Mouse (Mus musculus) MEL (cell line): ENCODE data around the gene Tnik. TPM values are rescaled to one million over a fixed set of nuclear protein-coding genes. Genes with fewer than 3 reads are reported as not detected.
A peak's percentile ranks its signal among the peaks of the same experiment; 100 is the strongest.

Experiments
- DNase-seq: peaks from one replicate; pipeline ENCODE4 v3.0.0; 2011; ENCODE audit warnings: low read depth, low spot score
- H3K27ac ChIP-seq: 2 replicates; pipeline ENCODE4 v1.5.1; 2012; ENCODE audit warnings: low read depth, mild to moderate bottlenecking, control low read depth, low read length, moderate library complexity; ENCODE audit not compliant: control insufficient read depth
- H3K27me3 ChIP-seq, 2 experiments: fragments of 150-350 bp in 1 of 2; sonication (generic) in 1 of 2; 2 replicates each; pipeline ENCODE4 v1.6.1; 2012; ENCODE audit warnings: low read length in 2 of 2, mild to moderate bottlenecking in 2 of 2, improper control_type of control experiment in 1 of 2, moderate library complexity in 1 of 2; ENCODE audit not compliant: insufficient read depth in 2 of 2, control insufficient read depth in 1 of 2
- H3K36me3 ChIP-seq, 2 experiments: 2 replicates each; pipeline ENCODE4 v1.6.1; 2012 to 2014; ENCODE audit warnings: low read length in 2 of 2, improper control_type of control experiment in 1 of 2, inconsistent platforms in 1 of 2, mild to moderate bottlenecking in 1 of 2; ENCODE audit not compliant: insufficient read depth in 2 of 2, control insufficient read depth in 1 of 2
- H3K4me1 ChIP-seq, 2 experiments: fragments of 150-350 bp in 1 of 2; sonication (generic) in 1 of 2; 2 replicates each; pipeline ENCODE4 v1.6.1; 2012; ENCODE audit warnings: low read length in 2 of 2, improper control_type of control experiment in 1 of 2, mild to moderate bottlenecking in 1 of 2; ENCODE audit not compliant: insufficient read depth in 2 of 2, control insufficient read depth in 1 of 2
- H3K4me3 ChIP-seq, 2 experiments: fragments of 150-350 bp in 1 of 2; sonication (generic) in 1 of 2; 2 replicates each; pipeline ENCODE4 v1.5.1; 2012; ENCODE audit warnings: low read depth in 2 of 2, low read length in 2 of 2, mild to moderate bottlenecking in 2 of 2, moderate library complexity in 2 of 2, control low read depth in 1 of 2, improper control_type of control experiment in 1 of 2; ENCODE audit not compliant: control insufficient read depth in 1 of 2, insufficient read depth in 1 of 2
- H3K79me2 ChIP-seq: 2 replicates; pipeline ENCODE4 v1.6.1; 2012; ENCODE audit warnings: mild to moderate bottlenecking, low read length, moderate library complexity; ENCODE audit not compliant: control insufficient read depth, poor library complexity, insufficient read depth
- H3K9ac ChIP-seq: 2 replicates; pipeline ENCODE4 v1.6.1; 2012; ENCODE audit warnings: low read depth, mild to moderate bottlenecking, control low read depth, low read length, moderate library complexity; ENCODE audit not compliant: control insufficient read depth, poor library complexity, severe bottlenecking
- H3K9me3 ChIP-seq: fragments of 150-350 bp; sonication (generic); replicated peaks from 2 replicates; pipeline ENCODE4 v1.6.1; 2012; ENCODE audit warnings: mild to moderate bottlenecking, low read length, improper control_type of control experiment, moderate library complexity; ENCODE audit not compliant: insufficient read depth
- CHD1 ChIP-seq: IDR thresholded peaks from 2 replicates; pipeline ENCODE4 v1.6.1; 2012; ENCODE audit warnings: low read depth, mild to moderate bottlenecking, inconsistent platforms, low read length, improper control_type of control experiment
- CTCF ChIP-seq, 3 experiments: IDR thresholded peaks in 2 of 3; conservative IDR thresholded peaks in 1 of 3; 2 replicates each; pipeline ENCODE4 v1.5.1; 2011 to 2012; ENCODE audit warnings: low read length in 3 of 3, low read depth in 2 of 3, mild to moderate bottlenecking in 2 of 3, improper control_type of control experiment in 1 of 3, inconsistent platforms in 1 of 3, mixed read lengths in 1 of 3, moderate library complexity in 1 of 3; ENCODE audit not compliant: control insufficient read depth in 1 of 3, insufficient read depth in 1 of 3, poor library complexity in 1 of 3, severe bottlenecking in 1 of 3
- E2F4 ChIP-seq: IDR thresholded peaks from 2 replicates; pipeline ENCODE4 v1.6.1; 2011; ENCODE audit warnings: low read depth, low read length, improper control_type of control experiment, borderline replicate concordance
- EP300 ChIP-seq, 2 experiments: IDR thresholded peaks; 2 replicates each; pipeline ENCODE4 v1.6.1; 2011; ENCODE audit warnings: improper control_type of control experiment in 2 of 2, low read length in 2 of 2, low read depth in 1 of 2, mild to moderate bottlenecking in 1 of 2
- GATA1 ChIP-seq: IDR thresholded peaks from 2 replicates; pipeline ENCODE4 v1.6.1; 2011; ENCODE audit warnings: low read depth, low read length, improper control_type of control experiment
- HCFC1 ChIP-seq: IDR thresholded peaks from 2 replicates; pipeline ENCODE4 v1.6.1; 2012; ENCODE audit warnings: low read depth, mild to moderate bottlenecking, inconsistent platforms, low read length, improper control_type of control experiment, moderate library complexity
- JUND ChIP-seq: IDR thresholded peaks from 2 replicates; pipeline ENCODE4 v1.6.1; 2011; ENCODE audit warnings: low read depth, mild to moderate bottlenecking, improper control_type of control experiment, low read length
- KAT2A ChIP-seq: conservative IDR thresholded peaks from 2 replicates; pipeline ENCODE4 v1.6.1; 2012; ENCODE audit warnings: low read depth, low read length, improper control_type of control experiment, inconsistent platforms
- MEF2A ChIP-seq: IDR thresholded peaks from 2 replicates; pipeline ENCODE4 v1.6.1; 2014; ENCODE audit warnings: low read depth, mild to moderate bottlenecking, inconsistent platforms, low read length, improper control_type of control experiment; ENCODE audit not compliant: poor library complexity, insufficient replicate concordance, severe bottlenecking; ENCODE audit errors: extremely low read depth
- MXI1 ChIP-seq: IDR thresholded peaks from 2 replicates; pipeline ENCODE4 v1.6.1; 2011; ENCODE audit warnings: mild to moderate bottlenecking, low read depth, low read length, improper control_type of control experiment
- MYB ChIP-seq: IDR thresholded peaks from 2 replicates; pipeline ENCODE4 v1.6.1; 2011; ENCODE audit warnings: mild to moderate bottlenecking, low read depth, low read length, improper control_type of control experiment
- MYC ChIP-seq: IDR thresholded peaks from 2 replicates; pipeline ENCODE4 v1.6.1; 2011; ENCODE audit warnings: low read depth, mild to moderate bottlenecking, low read length, improper control_type of control experiment, moderate library complexity
- NELFE ChIP-seq: IDR thresholded peaks from 2 replicates; pipeline ENCODE4 v1.6.1; 2011; ENCODE audit warnings: low read depth, low read length, improper control_type of control experiment
- POLR2A ChIP-seq, 2 experiments: IDR thresholded peaks; 2 replicates each; pipeline ENCODE4 v1.6.1; 2011 to 2012; ENCODE audit warnings: low read length in 2 of 2, mild to moderate bottlenecking in 2 of 2, control low read depth in 1 of 2, improper control_type of control experiment in 1 of 2, low read depth in 1 of 2, moderate library complexity in 1 of 2; ENCODE audit not compliant: control insufficient read depth in 1 of 2, insufficient read depth in 1 of 2, poor library complexity in 1 of 2
- POLR2AphosphoS2 ChIP-seq: IDR thresholded peaks from 2 replicates; pipeline ENCODE4 v1.6.1; 2011; ENCODE audit warnings: low read length, improper control_type of control experiment
- POLR2AphosphoS5 ChIP-seq: IDR thresholded peaks from 2 replicates; pipeline ENCODE4 v1.6.1; 2012; ENCODE audit warnings: low read depth, borderline replicate concordance, mild to moderate bottlenecking, inconsistent platforms, low read length, moderate library complexity, mixed read lengths
- RAD21 ChIP-seq: IDR thresholded peaks from 2 replicates; pipeline ENCODE4 v1.6.1; 2011; ENCODE audit warnings: mild to moderate bottlenecking, low read depth, low read length, improper control_type of control experiment
- SIN3A ChIP-seq: IDR thresholded peaks from 2 replicates; pipeline ENCODE4 v1.6.1; 2012; ENCODE audit warnings: low read length, improper control_type of control experiment, inconsistent platforms
- SMC3 ChIP-seq: IDR thresholded peaks from 2 replicates; pipeline ENCODE4 v1.6.1; 2011; ENCODE audit warnings: low read depth, low read length, improper control_type of control experiment
- TBP ChIP-seq: IDR thresholded peaks from 2 replicates; pipeline ENCODE4 v1.8.0; 2011; ENCODE audit warnings: low read depth, low read length, improper control_type of control experiment
- TCF12 ChIP-seq: IDR thresholded peaks from 2 replicates; pipeline ENCODE4 v1.6.1; 2014; ENCODE audit warnings: low read depth, mild to moderate bottlenecking, inconsistent platforms, low read length, improper control_type of control experiment, moderate library complexity
- UBTF ChIP-seq: IDR thresholded peaks from 2 replicates; pipeline ENCODE4 v1.6.1; 2012; ENCODE audit warnings: low read depth, mild to moderate bottlenecking, inconsistent platforms, low read length, improper control_type of control experiment, moderate library complexity, borderline replicate concordance; ENCODE audit not compliant: insufficient read depth
- USF1 ChIP-seq: IDR thresholded peaks from 2 replicates; pipeline ENCODE4 v1.6.1; 2014; ENCODE audit warnings: low read depth, mild to moderate bottlenecking, inconsistent platforms, low read length, improper control_type of control experiment, moderate library complexity
- USF2 ChIP-seq, 2 experiments: IDR thresholded peaks; 2 replicates each; pipeline ENCODE4 v1.6.1; 2011 to 2012; ENCODE audit warnings: improper control_type of control experiment in 2 of 2, low read length in 2 of 2, borderline replicate concordance in 1 of 2, inconsistent platforms in 1 of 2, low read depth in 1 of 2, mild to moderate bottlenecking in 1 of 2; ENCODE audit not compliant: insufficient read depth in 1 of 2
- ZKSCAN1 ChIP-seq: IDR thresholded peaks from 2 replicates; pipeline ENCODE4 v1.6.1; 2012; ENCODE audit warnings: low read depth, mild to moderate bottlenecking, inconsistent platforms, low read length, improper control_type of control experiment, moderate library complexity
- ZMIZ1 ChIP-seq: IDR thresholded peaks from 2 replicates; pipeline ENCODE4 v1.6.1; 2012; ENCODE audit warnings: low read depth, mild to moderate bottlenecking, inconsistent platforms, low read length, improper control_type of control experiment, moderate library complexity
- polyA plus RNA-seq, 2 experiments: library from polyadenylated mRNA; stranded (reverse) in 1 of 2; unstranded in 1 of 2; fragments of >175 nt in 1 of 2; fragments of >200 nt in 1 of 2; gene quantifications; 2 replicates each; pipeline versions ENCODE4 v1.2.1 to v1.2.4; 2012; ENCODE audit warnings: low replicate concordance in 2 of 2, low read depth in 1 of 2; ENCODE audit not compliant: insufficient read length in 2 of 2, insufficient read depth in 1 of 2, missing spikeins in 1 of 2
- total RNA-seq: library from RNA; depleted of rRNA; stranded (reverse); fragments of 300-350 nt; gene quantifications from 2 replicates; pipeline ENCODE4 v1.2.3, GENCODE M21; 2012

Gene Tnik
- total and polyA plus RNA-seq, 3 experiments = 9.9 to 78.4 (median 13.6) TPM

DNA sequence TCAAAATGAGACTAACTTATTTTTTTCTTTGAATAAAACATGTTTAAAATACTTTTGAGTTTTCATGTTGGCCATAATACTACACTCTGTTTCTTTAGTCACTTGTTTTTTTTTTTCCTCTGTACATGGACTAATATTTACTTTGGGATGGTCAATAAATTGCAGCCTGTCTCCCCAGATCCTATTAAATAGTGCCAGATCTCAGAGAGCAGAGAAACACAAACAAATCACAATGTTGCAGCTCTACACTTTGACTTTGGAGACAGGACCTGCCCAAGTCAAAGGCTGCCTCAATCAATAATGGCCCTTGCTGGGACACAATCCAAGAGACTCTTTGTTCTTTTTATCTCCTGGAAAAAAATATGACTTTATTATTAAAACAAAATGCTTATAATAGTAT is 459.5 kb downstream of the Tnik start:
- no peaks in the 10 kb centered on the region for H3K36me3 ChIP-seq
- H3K4me3 ChIP-seq = no peak overlapping the region
- H3K79me2 ChIP-seq = no peaks in the 10 kb centered on the region
- no peaks in the 10 kb centered on the region for H3K9me3 ChIP-seq
- H3K9ac ChIP-seq = no peak overlapping the region
- no peak overlapping the region for H3K27ac ChIP-seq
- H3K27me3 ChIP-seq = no peaks in the 10 kb centered on the region
- DNase-seq = no peak
- H3K4me1 ChIP-seq = no peaks in the 10 kb centered on the region
- TF ChIP-seq JUND = no peak
- no peak for TF ChIP-seq ZKSCAN1
- TF ChIP-seq POLR2AphosphoS5 = no peak
- no peak for TF ChIP-seq ZMIZ1
- no peak for TF ChIP-seq E2F4
- no peak for TF ChIP-seq NELFE
- no peak for TF ChIP-seq MYB
- no peak for TF ChIP-seq CHD1
- TF ChIP-seq MYC = no peak
- TF ChIP-seq UBTF = no peak

DNA sequence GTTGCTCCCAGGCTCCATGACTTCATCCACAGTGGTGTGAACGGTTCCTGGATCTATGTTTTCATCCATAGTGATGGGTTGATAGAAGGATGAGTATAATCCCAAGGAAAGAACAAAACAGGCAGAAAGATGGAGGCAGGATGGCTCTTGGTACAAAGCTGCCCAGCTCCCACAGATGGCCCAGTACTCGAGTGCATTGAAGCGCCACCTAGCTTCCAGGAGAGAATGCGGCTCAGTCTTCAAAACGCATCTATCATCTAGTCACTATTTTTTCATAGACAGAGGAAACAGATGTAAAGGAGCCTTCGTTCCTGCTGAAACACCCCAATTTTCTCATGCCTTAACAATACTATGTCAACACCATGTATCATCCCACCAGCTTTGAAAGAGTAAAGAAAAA is 460.5 kb downstream of the Tnik start:
- peak; percentile 24 for DNase-seq
- Histone ChIP-seq H3K9me3 (no peaks in the 10 kb centered on the region), H3K4me1 (no peaks in the 10 kb centered on the region), H3K27ac (no peak overlapping the region), H3K79me2 (no peaks in the 10 kb centered on the region), H3K4me3 (no peak overlapping the region), H3K36me3 (no peaks in the 10 kb centered on the region), H3K27me3 (no peaks in the 10 kb centered on the region), H3K9ac (no peak overlapping the region)
- TF ChIP-seq SMC3 (peak; percentile 37), RAD21 (peak; percentile 7), GATA1 (no peak), POLR2AphosphoS5 (no peak), CTCF (IDR thresholded peaks at IDR 0.05 in 2 of 3, conservative IDR thresholded peaks at IDR 0.05 in 1 of 3; ENCODE audit: control insufficient read depth in 1 of 3, insufficient read depth in 1 of 3, low read depth in 2 of 3, low read length in 3 of 3, poor library complexity in 1 of 3, severe bottlenecking in 1 of 3) (peak; percentile 21 to 51 (median 49); a peak in 5 of 6 replicates)

DNA sequence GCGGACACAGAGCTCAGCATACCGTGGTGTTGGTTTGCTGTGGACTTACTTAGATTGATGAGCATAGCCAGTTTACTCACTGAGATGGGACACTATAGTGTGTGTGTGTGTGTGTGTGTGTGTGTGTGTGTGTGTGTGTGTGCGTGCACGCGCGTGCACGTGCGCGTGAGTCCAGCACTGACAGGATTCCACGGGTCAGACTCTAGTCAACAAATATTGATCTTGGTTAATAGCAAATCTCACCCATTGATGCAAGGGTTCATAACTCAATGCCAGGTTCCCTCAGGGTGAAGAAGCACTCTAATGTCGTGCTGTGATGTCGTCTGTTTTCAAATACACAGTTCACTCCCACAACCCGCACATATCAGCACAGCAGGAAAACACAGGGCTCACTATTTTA is 462.2 kb downstream of the Tnik start:
- Histone ChIP-seq H3K27ac (no peak overlapping the region), H3K4me3 (no peak overlapping the region), H3K27me3 (no peaks in the 10 kb centered on the region), H3K9ac (no peak overlapping the region), H3K4me1 (no peaks in the 10 kb centered on the region), H3K36me3 (no peaks in the 10 kb centered on the region), H3K79me2 (no peaks in the 10 kb centered on the region), H3K9me3 (no peaks in the 10 kb centered on the region)
- DNase-seq = no peak
- TF ChIP-seq ZKSCAN1 (no peak), EP300 (IDR thresholded peaks at IDR 0.05; ENCODE audit: low read depth in 1 of 2, low read length in 2 of 2) (no peak), USF2 (IDR thresholded peaks at IDR 0.05; ENCODE audit: borderline replicate concordance in 1 of 2, insufficient read depth in 1 of 2, low read depth in 1 of 2, low read length in 2 of 2) (no peak), NELFE (no peak), GATA1 (no peak), SIN3A (no peak), E2F4 (no peak), TCF12 (no peak), USF1 (no peak), POLR2AphosphoS2 (no peak), MEF2A (no peak), MXI1 (no peak), TBP (no peak), KAT2A (no peak), HCFC1 (no peak), POLR2AphosphoS5 (no peak), POLR2A (IDR thresholded peaks at IDR 0.05; ENCODE audit: control insufficient read depth in 1 of 2, insufficient read depth in 1 of 2, low read depth in 1 of 2, low read length in 2 of 2, poor library complexity in 1 of 2) (no peak), UBTF (no peak)
